Mouse (Mus musculus) kidney, adult 2 months (tissue): Measurements from ENCODE around the gene Uvrag.

ENCODE experiments used
- CTCF ChIP-seq: fragments of 200-500 bp; conservative IDR thresholded peaks from 2 replicates; pipeline ENCODE4 v1.5.1; 2011; ENCODE audit warnings: low read depth, mild to moderate bottlenecking, control low read depth, low read length, moderate library complexity, mixed read lengths; ENCODE audit not compliant: insufficient read depth, insufficient read length
- POLR2A ChIP-seq: fragments of 200-500 bp; IDR thresholded peaks from one replicate; pipeline ENCODE4 v1.6.1; 2011; ENCODE audit warnings: low read depth, low read length, control low read depth

DNA sequence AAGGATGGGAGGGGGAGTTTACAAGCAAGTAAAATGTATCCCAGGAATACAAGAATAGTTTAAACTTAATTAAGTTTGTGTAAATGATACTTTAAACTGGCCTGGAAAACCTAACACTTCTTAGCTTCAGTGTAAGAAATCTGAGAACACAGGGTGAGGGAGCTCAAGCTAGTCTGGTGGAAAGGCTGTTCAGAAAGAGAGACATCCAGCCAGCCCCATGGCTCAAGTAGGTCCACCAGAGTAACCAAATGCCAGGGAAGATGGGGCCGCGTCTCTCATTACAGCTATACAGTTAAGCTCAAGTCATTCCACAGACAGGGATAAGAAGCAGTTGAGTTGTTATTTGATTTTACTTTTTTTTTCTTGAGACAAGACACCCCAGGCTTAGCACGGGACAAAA, 107.6 kb downstream of the Uvrag start:
- TF ChIP-seq POLR2A: no peak
- TF ChIP-seq CTCF: no peak
